Mouse (Mus musculus) kidney, postnatal 0 days (tissue): ENCODE results near the gene Gps1. TPM values are rescaled to one million over a fixed set of nuclear protein-coding genes. Genes with fewer than 3 reads are reported as not detected.
A peak's percentile ranks its signal among the peaks of the same experiment; 100 is the strongest.
"Not testable (repeated sequence)": the region's sequence is repeated elsewhere in the genome, so short reads cannot be mapped to it uniquely, and the experiment has no call there.

Source experiments
- ATAC-seq: fragments of 200-750 bp; cut with Nextera tagmentation; replicated peaks from 2 replicates; pipeline ENCODE4 v1.8.0; 2017; ENCODE audit warnings: low read depth, moderate number of reproducible peaks, moderate TSS enrichment, moderate library complexity; ENCODE audit not compliant: low FRiP score
- DNase-seq: peaks from one replicate; pipeline ENCODE4 v3.0.0-alpha.2; 2016; ENCODE audit warnings: low spot score
- H3K27ac ChIP-seq: fragments of 300-500 bp; sonication (generic); 2 replicates; pipeline ENCODE4 v1.5.1; 2014; ENCODE audit warnings: mild to moderate bottlenecking
- H3K27me3 ChIP-seq: fragments of 300-500 bp; sonication (generic); 2 replicates; pipeline ENCODE4 v1.6.1; 2014; ENCODE audit warnings: low read length, mixed read lengths; ENCODE audit not compliant: insufficient read depth
- H3K36me3 ChIP-seq: fragments of 300-500 bp; sonication (generic); 2 replicates; pipeline ENCODE4 v1.6.1; 2014; ENCODE audit warnings: low read length, mixed read lengths; ENCODE audit not compliant: insufficient read depth
- H3K4me1 ChIP-seq: fragments of 300-500 bp; sonication (generic); replicated peaks from 2 replicates; pipeline ENCODE4 v1.6.1; 2014; ENCODE audit warnings: antibody characterized with exemption, low read length, mixed read lengths; ENCODE audit not compliant: insufficient read depth
- H3K4me2 ChIP-seq: fragments of 300-500 bp; sonication (generic); 2 replicates; pipeline ENCODE4 v1.6.1; 2014; ENCODE audit warnings: mild to moderate bottlenecking, low read length, moderate library complexity, mixed read lengths
- H3K4me3 ChIP-seq: fragments of 300-500 bp; sonication (generic); replicated peaks from 2 replicates; pipeline ENCODE4 v1.5.1; 2014; ENCODE audit warnings: low read depth, low read length
- H3K9ac ChIP-seq: fragments of 300-500 bp; sonication (generic); 2 replicates; pipeline ENCODE4 v1.6.1; 2014; ENCODE audit warnings: low read depth, low read length
- H3K9me3 ChIP-seq: fragments of 300-500 bp; sonication (generic); replicated peaks from 2 replicates; pipeline ENCODE4 v1.6.1; 2016; ENCODE audit warnings: low read length, inconsistent platforms, mixed read lengths
- CTCF ChIP-seq: IDR thresholded peaks from 2 replicates; pipeline ENCODE4 v1.5.1; 2016; ENCODE audit warnings: antibody characterized with exemption, low read depth, mild to moderate bottlenecking, moderate library complexity
- WGBS: fragments of 180-500 bp; shearing (Covaris S2); extraction: QIAGEN DNeasy Blood & Tissue Kit; methylation state at CpG from one replicate; pipeline ENCODE4 v1.1.7; 2014; 5-methylcytosine and 5-hydroxymethylcytosine counted together
- polyA plus RNA-seq: library from polyadenylated mRNA; unstranded; fragments of >200 nt; fragmentation: Nextera tagmentation; extraction: Ambion mirVana; gene quantifications from 2 replicates; pipeline ENCODE4 v1.2.1, GENCODE M21; 2015

Gps1 gene
- polyA plus RNA-seq, 1 experiment from 2014 or later: 158 TPM

GRCm38 (mm10) chr11:120768206-120768605 is 15.9 kb upstream of the Gps1 start:
- TF ChIP-seq CTCF: no peak
- H3K27ac ChIP-seq: no peak overlapping the region
- no peaks in the 10 kb centered on the region for H3K27me3 ChIP-seq
- no peaks in the 10 kb centered on the region for H3K36me3 ChIP-seq
- DNase-seq (peak; percentile 60), ATAC-seq (no peak)
- no peaks in the 10 kb centered on the region for H3K9me3 ChIP-seq
- 54% methylated on average over 1 of the region's 1 CpGs for WGBS
- no peak overlapping the region for H3K4me3 ChIP-seq
- no peak overlapping the region for H3K9ac ChIP-seq
- no peaks in the 10 kb centered on the region for H3K4me1 ChIP-seq
- H3K4me2 ChIP-seq: no peak overlapping the region

- DNase-seq: no peak
- H3K27me3 ChIP-seq: no peaks in the 10 kb centered on the region
- TF ChIP-seq CTCF: no peak
- no peak overlapping the region for H3K4me2 ChIP-seq
- no peaks in the 10 kb centered on the region for H3K4me1 ChIP-seq
- no peak overlapping the region for H3K27ac ChIP-seq
- WGBS: 77% methylated on average over 3 of the region's 3 CpGs
- no peaks in the 10 kb centered on the region for H3K36me3 ChIP-seq
- H3K4me3 ChIP-seq: no peak overlapping the region
- no peaks in the 10 kb centered on the region for H3K9me3 ChIP-seq
- no peak overlapping the region for H3K9ac ChIP-seq
- no peak for ATAC-seq
These were observed 11.3 kb upstream of the Gps1 start for GRCm38 (mm10) chr11:120772749-120773148.

- Histone ChIP-seq H3K4me2 (no peak overlapping the region), H3K36me3 (no peaks in the 10 kb centered on the region), H3K9ac (no peak overlapping the region), H3K4me1 (no peaks in the 10 kb centered on the region), H3K27me3 (no peaks in the 10 kb centered on the region), H3K27ac (no peak overlapping the region), H3K9me3 (no peaks in the 10 kb centered on the region), H3K4me3 (no peak overlapping the region)
- TF ChIP-seq CTCF: no peak
- ATAC-seq: no peak
- WGBS: 85% methylated on average over 7 of the region's 7 CpGs
- DNase-seq: no peak
These were observed 10.4 kb upstream of the Gps1 start for GRCm38 (mm10) chr11:120773463-120774190.

- WGBS: 22% methylated on average over 15 of the region's 15 CpGs
- Histone ChIP-seq H3K4me1 (no peaks in the 10 kb centered on the region), H3K9ac (no peak overlapping the region), H3K27me3 (no peaks in the 10 kb centered on the region), H3K4me3 (no peak overlapping the region), H3K9me3 (no peaks in the 10 kb centered on the region), H3K4me2 (no peak overlapping the region), H3K36me3 (no peaks in the 10 kb centered on the region), H3K27ac (no peak overlapping the region)
- ATAC-seq: peak; percentile 82
- peak; percentile 100 for TF ChIP-seq CTCF
- peak; percentile 97 for DNase-seq
These were observed 8.2 kb upstream of the Gps1 start for GRCm38 (mm10) chr11:120775774-120776469.

- DNase-seq (no peak), ATAC-seq (no peak)
- no peak overlapping the region for H3K4me3 ChIP-seq
- no peaks in the 10 kb centered on the region for H3K27me3 ChIP-seq
- 32% methylated on average over 6 of the region's 6 CpGs for WGBS
- no peak for TF ChIP-seq CTCF
- H3K4me1 ChIP-seq: no peaks in the 10 kb centered on the region
- no peak overlapping the region for H3K4me2 ChIP-seq
- H3K36me3 ChIP-seq: no peaks in the 10 kb centered on the region
- no peaks in the 10 kb centered on the region for H3K9me3 ChIP-seq
- H3K9ac ChIP-seq: no peak overlapping the region
- H3K27ac ChIP-seq: no peak overlapping the region
These were observed 6.9 kb upstream of the Gps1 start for GRCm38 (mm10) chr11:120777123-120777522.

GRCm38 (mm10) chr11:120779876-120780275 is 4.2 kb upstream of the Gps1 start:
- no peaks in the 10 kb centered on the region for H3K27me3 ChIP-seq
- no peaks in the 10 kb centered on the region for H3K36me3 ChIP-seq
- DNase-seq (no peak), ATAC-seq (no peak)
- H3K4me3 ChIP-seq: no peak overlapping the region
- TF ChIP-seq CTCF: no peak
- H3K4me1 ChIP-seq: peaks cover 5% of the 10 kb centered on the region; the same call in 1 of the 2 replicates
- H3K27ac ChIP-seq: no peak overlapping the region
- H3K4me2 ChIP-seq: no peak overlapping the region
- H3K9me3 ChIP-seq: no peaks in the 10 kb centered on the region
- 88% methylated on average over 1 of the region's 1 CpGs for WGBS
- no peak overlapping the region for H3K9ac ChIP-seq

- not testable (repeated sequence) for H3K4me2 ChIP-seq, H3K4me1 ChIP-seq, H3K27ac ChIP-seq, H3K36me3 ChIP-seq, ATAC-seq, H3K27me3 ChIP-seq, DNase-seq, H3K4me3 ChIP-seq, H3K9ac ChIP-seq, H3K9me3 ChIP-seq
- 97% methylated on average over 6 of the region's 6 CpGs for WGBS
These were observed 2.7 kb upstream of the Gps1 start for GRCm38 (mm10) chr11:120781361-120781760.
